Mouse (Mus musculus): ENCODE data around the gene Cnksr3. TPM values are rescaled to one million over a fixed set of nuclear protein-coding genes. Genes with fewer than 3 reads are reported as not detected.

Cnksr3 gene
- total and polyA plus RNA-seq, 3 experiments = not detected

- no peaks in the 10 kb centered on the region for H3K36me3 ChIP-seq (ENCODE audit: control insufficient read depth in 1 of 2, insufficient read depth in 2 of 2, low read length in 2 of 2)
- TF ChIP-seq MYB (IDR thresholded peaks at IDR 0.05; ENCODE audit: low read depth, low read length) (no peak), TCF12 (IDR thresholded peaks at IDR 0.05; ENCODE audit: low read depth, low read length) (no peak), ZNF384 (IDR thresholded peaks at IDR 0.05; ENCODE audit: low read depth, low read length) (no peak), MXI1 (IDR thresholded peaks at IDR 0.05; ENCODE audit: low read depth, low read length) (no peak), CHD1 (IDR thresholded peaks at IDR 0.05; ENCODE audit: low read depth, low read length) (no peak), ELF1 (IDR thresholded peaks at IDR 0.05; ENCODE audit: low read depth, low read length) (no peak), POLR2AphosphoS5 (IDR thresholded peaks at IDR 0.05; ENCODE audit: borderline replicate concordance, low read depth, low read length) (no peak), POLR2A (IDR thresholded peaks at IDR 0.05; ENCODE audit: control insufficient read depth in 1 of 2, insufficient read depth in 1 of 2, low read depth in 1 of 2, low read length in 2 of 2, poor library complexity in 1 of 2) (no peak), SIN3A (IDR thresholded peaks at IDR 0.05; ENCODE audit: low read length) (no peak), USF2 (IDR thresholded peaks at IDR 0.05; ENCODE audit: borderline replicate concordance in 1 of 2, insufficient read depth in 1 of 2, low read depth in 1 of 2, low read length in 2 of 2) (no peak), JUND (IDR thresholded peaks at IDR 0.05; ENCODE audit: low read depth, low read length) (no peak), MYC (IDR thresholded peaks at IDR 0.05; ENCODE audit: low read depth, low read length) (no peak), NELFE (IDR thresholded peaks at IDR 0.05; ENCODE audit: low read depth, low read length) (no peak), CTCF (IDR thresholded peaks at IDR 0.05 in 2 of 3, conservative IDR thresholded peaks at IDR 0.05 in 1 of 3; ENCODE audit: control insufficient read depth in 1 of 3, insufficient read depth in 1 of 3, low read depth in 2 of 3, low read length in 3 of 3, poor library complexity in 1 of 3, severe bottlenecking in 1 of 3) (no peak), TAL1 (IDR thresholded peaks at IDR 0.05; ENCODE audit: low read length) (no peak), ETS1 (IDR thresholded peaks at IDR 0.05; ENCODE audit: low read depth, low read length) (no peak), ZC3H11A (IDR thresholded peaks at IDR 0.05; ENCODE audit: low read depth, low read length) (no peak)
- H3K79me2 ChIP-seq (ENCODE audit: control insufficient read depth, insufficient read depth, low read length, poor library complexity) = no peaks in the 10 kb centered on the region
Observed at GRCm38 (mm10) chr10:7126882-7127281, 85.2 kb downstream of the Cnksr3 start.

GRCm38 (mm10) chr10:7126287-7126686 is 85.8 kb downstream of the Cnksr3 start:
- no peaks in the 10 kb centered on the region for H3K36me3 ChIP-seq (ENCODE audit: control insufficient read depth in 1 of 2, insufficient read depth in 2 of 2, low read length in 2 of 2)
- no peak overlapping the region for H3K4me3 ChIP-seq (ENCODE audit: control insufficient read depth in 1 of 2, insufficient read depth in 1 of 2, low read depth in 2 of 2, low read length in 2 of 2)
- no peak for TF ChIP-seq MAFK (IDR thresholded peaks at IDR 0.05; ENCODE audit: borderline replicate concordance, low read depth, low read length)
- TF ChIP-seq ZC3H11A (IDR thresholded peaks at IDR 0.05; ENCODE audit: low read depth, low read length) = no peak
- TF ChIP-seq TCF12 (IDR thresholded peaks at IDR 0.05; ENCODE audit: low read depth, low read length) = no peak
- no peak for TF ChIP-seq USF1 (IDR thresholded peaks at IDR 0.05; ENCODE audit: low read depth, low read length)
- no peak for TF ChIP-seq ETS1 (IDR thresholded peaks at IDR 0.05; ENCODE audit: low read depth, low read length)
- no peak for TF ChIP-seq HCFC1 (IDR thresholded peaks at IDR 0.05; ENCODE audit: low read depth, low read length)
- TF ChIP-seq POLR2A (IDR thresholded peaks at IDR 0.05; ENCODE audit: control insufficient read depth in 1 of 2, insufficient read depth in 1 of 2, low read depth in 1 of 2, low read length in 2 of 2, poor library complexity in 1 of 2) = no peak
- TF ChIP-seq NRF1 (IDR thresholded peaks at IDR 0.05; ENCODE audit: insufficient read depth, low read depth, low read length, poor library complexity, severe bottlenecking) = no peak
- no peak for TF ChIP-seq ZKSCAN1 (IDR thresholded peaks at IDR 0.05; ENCODE audit: low read depth, low read length)
- no peak for TF ChIP-seq GATA1 (IDR thresholded peaks at IDR 0.05; ENCODE audit: low read depth, low read length)
- no peak for TF ChIP-seq GABPA (IDR thresholded peaks at IDR 0.05; ENCODE audit: low read depth, low read length)
- no peak for TF ChIP-seq JUND (IDR thresholded peaks at IDR 0.05; ENCODE audit: low read depth, low read length)
- no peak for TF ChIP-seq ELF1 (IDR thresholded peaks at IDR 0.05; ENCODE audit: low read depth, low read length)
- TF ChIP-seq MXI1 (IDR thresholded peaks at IDR 0.05; ENCODE audit: low read depth, low read length) = no peak
- TF ChIP-seq RCOR1 (IDR thresholded peaks at IDR 0.05; ENCODE audit: low read depth, low read length) = no peak
- TF ChIP-seq POLR2AphosphoS2 (IDR thresholded peaks at IDR 0.05; ENCODE audit: low read length) = no peak
- TF ChIP-seq MYB (IDR thresholded peaks at IDR 0.05; ENCODE audit: low read depth, low read length) = no peak
- no peaks in the 10 kb centered on the region for H3K9me3 ChIP-seq (replicated peaks; ENCODE audit: insufficient read depth, low read length)
- H3K27ac ChIP-seq (ENCODE audit: control insufficient read depth, low read depth, low read length) = no peak overlapping the region
- H3K27me3 ChIP-seq (ENCODE audit: control insufficient read depth in 1 of 2, insufficient read depth in 2 of 2, low read length in 2 of 2) = no peaks in the 10 kb centered on the region
- H3K79me2 ChIP-seq (ENCODE audit: control insufficient read depth, insufficient read depth, low read length, poor library complexity) = no peaks in the 10 kb centered on the region
- DNase-seq (ENCODE audit: low read depth, low spot score) = no peak
- H3K4me1 ChIP-seq (ENCODE audit: control insufficient read depth in 1 of 2, insufficient read depth in 2 of 2, low read length in 2 of 2) = no peaks in the 10 kb centered on the region
- no peak overlapping the region for H3K9ac ChIP-seq (ENCODE audit: control insufficient read depth, low read depth, low read length, poor library complexity, severe bottlenecking)

More at GRCm38 (mm10) chr10:7126882-7127281, 85.2 kb downstream of the Cnksr3 start:
- no peak overlapping the region for H3K4me3 ChIP-seq (ENCODE audit: control insufficient read depth in 1 of 2, insufficient read depth in 1 of 2, low read depth in 2 of 2, low read length in 2 of 2)
- H3K9ac ChIP-seq (ENCODE audit: control insufficient read depth, low read depth, low read length, poor library complexity, severe bottlenecking) = no peak overlapping the region
- no peaks in the 10 kb centered on the region for H3K4me1 ChIP-seq (ENCODE audit: control insufficient read depth in 1 of 2, insufficient read depth in 2 of 2, low read length in 2 of 2)
- no peak for DNase-seq (ENCODE audit: low read depth, low spot score)
- no peaks in the 10 kb centered on the region for H3K27me3 ChIP-seq (ENCODE audit: control insufficient read depth in 1 of 2, insufficient read depth in 2 of 2, low read length in 2 of 2)
- no peaks in the 10 kb centered on the region for H3K9me3 ChIP-seq (replicated peaks; ENCODE audit: insufficient read depth, low read length)
- H3K27ac ChIP-seq (ENCODE audit: control insufficient read depth, low read depth, low read length) = no peak overlapping the region

All from MEL (cell line).